Mouse (Mus musculus) liver, adult 2 months (tissue): Measurements from ENCODE around the gene Cdkn2c.

Experiments used
- CTCF ChIP-seq: fragments of 200-500 bp; IDR thresholded peaks from 2 replicates; pipeline ENCODE4 v1.5.1; 2011; ENCODE audit warnings: low read depth, low read length, control low read depth
- POLR2A ChIP-seq: fragments of 200-500 bp; IDR thresholded peaks from 2 replicates; pipeline ENCODE4 v1.6.1; 2011; ENCODE audit warnings: low read length, control low read depth; ENCODE audit not compliant: insufficient read depth; ENCODE audit errors: extremely low read depth

- TF ChIP-seq CTCF: no peak
- TF ChIP-seq POLR2A: no peak
Measured at GRCm38 (mm10) chr4:109641451-109641850, 25.5 kb downstream of the Cdkn2c start.
